Mouse (Mus musculus): ENCODE data around the gene Ahcyl1. TPM values are rescaled to one million over a fixed set of nuclear protein-coding genes. Genes with fewer than 3 reads are reported as not detected.

Ahcyl1 gene
- polyA plus RNA-seq, 1 experiment = 72.1 TPM

GRCm38 (mm10) chr3:107635836-107636235 is 60.5 kb downstream of the Ahcyl1 start:
- Histone ChIP-seq H3K4me3 (ENCODE audit: insufficient read depth, poor library complexity, severe bottlenecking) (no peak overlapping the region), H3K79me3 (ENCODE audit: low read depth) (peaks cover 3% of the 10 kb centered on the region), H3K27me3 (ENCODE audit: control insufficient read depth, insufficient read depth, insufficient read length) (peaks cover 8% of the 10 kb centered on the region), H3K79me2 (ENCODE audit: control insufficient read depth, insufficient read depth) (peaks cover 4% of the 10 kb centered on the region), H3ac (ENCODE audit: control insufficient read depth, insufficient read length, low read depth) (no peak overlapping the region), H3K36me3 (ENCODE audit: control insufficient read depth, insufficient read depth) (no peaks in the 10 kb centered on the region)
- no peak for TF ChIP-seq MAX (IDR thresholded peaks at IDR 0.05)
- no peak for TF ChIP-seq FOSL1 (IDR thresholded peaks at IDR 0.05; ENCODE audit: insufficient read depth, low read length, poor library complexity, severe bottlenecking)
- TF ChIP-seq USF1 (IDR thresholded peaks at IDR 0.05; ENCODE audit: low read depth) = no peak
- no peak for TF ChIP-seq CTCF (IDR thresholded peaks at IDR 0.05; ENCODE audit: control insufficient read depth, insufficient read depth, insufficient read length)
- TF ChIP-seq MYOG (IDR thresholded peaks at IDR 0.05; ENCODE audit: control insufficient read depth, extremely low read depth, insufficient read length) = no peak
- no peak for TF ChIP-seq CEBPB (IDR thresholded peaks at IDR 0.05; ENCODE audit: low read depth)

- Histone ChIP-seq H3K4me3 (ENCODE audit: insufficient read depth, poor library complexity, severe bottlenecking) (no peak overlapping the region), H3K79me3 (ENCODE audit: low read depth) (peaks cover 10% of the 10 kb centered on the region), H3K79me2 (ENCODE audit: control insufficient read depth, insufficient read depth) (peaks cover 22% of the 10 kb centered on the region), H3K27me3 (ENCODE audit: control insufficient read depth, insufficient read depth, insufficient read length) (peaks cover 8% of the 10 kb centered on the region), H3K36me3 (ENCODE audit: control insufficient read depth, insufficient read depth) (no peaks in the 10 kb centered on the region), H3ac (ENCODE audit: control insufficient read depth, insufficient read length, low read depth) (no peak overlapping the region)
- TF ChIP-seq MYOD1 (IDR thresholded peaks at IDR 0.05; ENCODE audit: control insufficient read depth, insufficient read length, low read depth) = no peak
- no peak for TF ChIP-seq CTCF (IDR thresholded peaks at IDR 0.05; ENCODE audit: control insufficient read depth, insufficient read depth, insufficient read length)
- TF ChIP-seq CEBPB (IDR thresholded peaks at IDR 0.05; ENCODE audit: low read depth) = no peak
- no peak for TF ChIP-seq MYOG (IDR thresholded peaks at IDR 0.05; ENCODE audit: control insufficient read depth, extremely low read depth, insufficient read length)
- no peak for TF ChIP-seq MAX (IDR thresholded peaks at IDR 0.05)
- no peak for TF ChIP-seq FOSL1 (IDR thresholded peaks at IDR 0.05; ENCODE audit: insufficient read depth, low read length, poor library complexity, severe bottlenecking)
- TF ChIP-seq USF1 (IDR thresholded peaks at IDR 0.05; ENCODE audit: low read depth) = no peak
Observed at GRCm38 (mm10) chr3:107633906-107634305, 62.5 kb downstream of the Ahcyl1 start.

- peaks cover 29% of the 10 kb centered on the region for H3K79me2 ChIP-seq (ENCODE audit: control insufficient read depth, insufficient read depth)
- TF ChIP-seq MYOD1 (IDR thresholded peaks at IDR 0.05; ENCODE audit: control insufficient read depth, insufficient read length, low read depth) (no peak), FOSL1 (IDR thresholded peaks at IDR 0.05; ENCODE audit: insufficient read depth, low read length, poor library complexity, severe bottlenecking) (no peak), USF1 (IDR thresholded peaks at IDR 0.05; ENCODE audit: low read depth) (no peak), MAX (IDR thresholded peaks at IDR 0.05) (no peak), MYOG (IDR thresholded peaks at IDR 0.05; ENCODE audit: control insufficient read depth, extremely low read depth, insufficient read length) (no peak), CEBPB (IDR thresholded peaks at IDR 0.05; ENCODE audit: low read depth) (no peak), CTCF (IDR thresholded peaks at IDR 0.05; ENCODE audit: control insufficient read depth, insufficient read depth, insufficient read length) (no peak)
- H3K36me3 ChIP-seq (ENCODE audit: control insufficient read depth, insufficient read depth) = peaks cover 8% of the 10 kb centered on the region
- peaks cover 6% of the 10 kb centered on the region for H3K27me3 ChIP-seq (ENCODE audit: control insufficient read depth, insufficient read depth, insufficient read length)
- peaks cover 10% of the 10 kb centered on the region for H3K79me3 ChIP-seq (ENCODE audit: low read depth)
- H3ac ChIP-seq (ENCODE audit: control insufficient read depth, insufficient read length, low read depth) = no peak overlapping the region
- H3K4me3 ChIP-seq (ENCODE audit: insufficient read depth, poor library complexity, severe bottlenecking) = no peak overlapping the region
Observed at GRCm38 (mm10) chr3:107632786-107633185, 63.6 kb downstream of the Ahcyl1 start.

- TF ChIP-seq FOSL1 (IDR thresholded peaks at IDR 0.05; ENCODE audit: insufficient read depth, low read length, poor library complexity, severe bottlenecking) (no peak), MAX (IDR thresholded peaks at IDR 0.05) (peak; percentile 61), MYOD1 (IDR thresholded peaks at IDR 0.05; ENCODE audit: control insufficient read depth, insufficient read length, low read depth) (no peak), MYOG (IDR thresholded peaks at IDR 0.05; ENCODE audit: control insufficient read depth, extremely low read depth, insufficient read length) (no peak), USF1 (IDR thresholded peaks at IDR 0.05; ENCODE audit: low read depth) (no peak), CTCF (IDR thresholded peaks at IDR 0.05; ENCODE audit: control insufficient read depth, insufficient read depth, insufficient read length) (no peak), CEBPB (IDR thresholded peaks at IDR 0.05; ENCODE audit: low read depth) (peak; percentile 10)
- peak within 1 kb of the TSS; percentile 89 for H3K4me3 ChIP-seq (ENCODE audit: insufficient read depth, poor library complexity, severe bottlenecking)
- H3K36me3 ChIP-seq (ENCODE audit: control insufficient read depth, insufficient read depth) = peaks cover 21% of the 10 kb centered on the region
- H3ac ChIP-seq (ENCODE audit: control insufficient read depth, insufficient read length, low read depth) = peak within 1 kb of the TSS; percentile 96
- H3K79me3 ChIP-seq (ENCODE audit: low read depth) = peaks cover 10% of the 10 kb centered on the region
- peaks cover 4% of the 10 kb centered on the region for H3K27me3 ChIP-seq (ENCODE audit: control insufficient read depth, insufficient read depth, insufficient read length)
- peaks cover 29% of the 10 kb centered on the region for H3K79me2 ChIP-seq (ENCODE audit: control insufficient read depth, insufficient read depth)
Observed at GRCm38 (mm10) chr3:107631523-107631958, 64.8 kb downstream of the Ahcyl1 start, which contains the start of gene Strip1. Gene Strip1 (minus strand): TSS chr3:107631694.

GRCm38 (mm10) chr3:107630682-107631522 is 65.5 kb downstream of the Ahcyl1 start, which contains the start of gene Gm10961:
Gene Gm10961 (plus strand): TSS chr3:107631322.
- Histone ChIP-seq H3K79me2 (ENCODE audit: control insufficient read depth, insufficient read depth) (peaks cover 29% of the 10 kb centered on the region), H3ac (ENCODE audit: control insufficient read depth, insufficient read length, low read depth) (peak within 1 kb of the TSS; percentile 96), H3K79me3 (ENCODE audit: low read depth) (peaks cover 10% of the 10 kb centered on the region), H3K4me3 (ENCODE audit: insufficient read depth, poor library complexity, severe bottlenecking) (peak within 1 kb of the TSS; percentile 89), H3K27me3 (ENCODE audit: control insufficient read depth, insufficient read depth, insufficient read length) (no peaks in the 10 kb centered on the region), H3K36me3 (ENCODE audit: control insufficient read depth, insufficient read depth) (peaks cover 27% of the 10 kb centered on the region)
- TF ChIP-seq CTCF (IDR thresholded peaks at IDR 0.05; ENCODE audit: control insufficient read depth, insufficient read depth, insufficient read length) = no peak
- TF ChIP-seq MAX (IDR thresholded peaks at IDR 0.05) = no peak
- no peak for TF ChIP-seq CEBPB (IDR thresholded peaks at IDR 0.05; ENCODE audit: low read depth)
- no peak for TF ChIP-seq MYOD1 (IDR thresholded peaks at IDR 0.05; ENCODE audit: control insufficient read depth, insufficient read length, low read depth)
- TF ChIP-seq FOSL1 (IDR thresholded peaks at IDR 0.05; ENCODE audit: insufficient read depth, low read length, poor library complexity, severe bottlenecking) = no peak
- TF ChIP-seq USF1 (IDR thresholded peaks at IDR 0.05; ENCODE audit: low read depth) = no peak
- no peak for TF ChIP-seq MYOG (IDR thresholded peaks at IDR 0.05; ENCODE audit: control insufficient read depth, extremely low read depth, insufficient read length)
